Mouse (Mus musculus): ENCODE results near the gene Klhl40. TPM values are rescaled to one million over a fixed set of nuclear protein-coding genes. Genes with fewer than 3 reads are reported as not detected.
A peak's percentile ranks its signal among the peaks of the same experiment; 100 is the strongest.

Klhl40 gene
- polyA plus RNA-seq, 2 experiments: 12.4 to 20.8 TPM

DNA sequence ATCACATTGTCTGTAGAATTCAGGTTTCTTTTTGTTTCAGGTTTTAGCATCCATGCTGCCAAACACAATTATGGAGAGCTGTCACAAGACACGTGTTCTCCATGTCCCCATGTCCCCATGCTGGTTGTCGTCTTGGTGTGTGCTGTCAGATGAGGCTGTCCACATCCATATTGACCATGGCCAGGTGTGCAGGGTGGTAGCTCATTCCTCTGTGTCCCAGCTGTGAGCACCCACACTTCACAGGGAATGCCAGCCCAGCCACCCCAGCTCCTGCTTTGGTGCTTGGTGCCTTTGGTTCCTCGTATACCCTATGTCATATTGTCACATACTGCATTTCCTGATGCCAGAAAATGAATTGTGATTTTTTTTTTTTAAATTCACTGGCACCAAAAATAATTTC lies 22.8 kb upstream of the Klhl40 start:
- no peak for TF ChIP-seq POLR2A (IDR thresholded peaks at IDR 0.05; ENCODE audit: borderline replicate concordance, extremely low read depth, insufficient read depth, insufficient read length)
- Histone ChIP-seq H3K9me3 (ENCODE audit: control insufficient read depth, low read length) (no peaks in the 10 kb centered on the region), H3K36me3 (ENCODE audit: control insufficient read depth, insufficient read depth, low read length) (peaks cover 70% of the 10 kb centered on the region), H3K9ac (ENCODE audit: low read depth, low read length, severe bottlenecking) (no peak overlapping the region), H3K27ac (replicated peaks; ENCODE audit: low read depth, low read length) (no peak overlapping the region), H3K27me3 (ENCODE audit: control insufficient read depth, insufficient read depth, low read length) (no peaks in the 10 kb centered on the region), H3K4me1 (ENCODE audit: control insufficient read depth, insufficient read depth, low read length) (peaks cover 14% of the 10 kb centered on the region), H3K4me3 (replicated peaks; ENCODE audit: low read length) (no peak overlapping the region), H3K4me2 (replicated peaks; ENCODE audit: low read depth, low read length, severe bottlenecking) (no peak overlapping the region)
- DNase-seq (ENCODE audit: low spot score) (no peak), ATAC-seq (ENCODE audit: low FRiP score, low read depth) (no peak)
- 82% methylated on average over 3 of the region's 3 CpGs for WGBS

DNA sequence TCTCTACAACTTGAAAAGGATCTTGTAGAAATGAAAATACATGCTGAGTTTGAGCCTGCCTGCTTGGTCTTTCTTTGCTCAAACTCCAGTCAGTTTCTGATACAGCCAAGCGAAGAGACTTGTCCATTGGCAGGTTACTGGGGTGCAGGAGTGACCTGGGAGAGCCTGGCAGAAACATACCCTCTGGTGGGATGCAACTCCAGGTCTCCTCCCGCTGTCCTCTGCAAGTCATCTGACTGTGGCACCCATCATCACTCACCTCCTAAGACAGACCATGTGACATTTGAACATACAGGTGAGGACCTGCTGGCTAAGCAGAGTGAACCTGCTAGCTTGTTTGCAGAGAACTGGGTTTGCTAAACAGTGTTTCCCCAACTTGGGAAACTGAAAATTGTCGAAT lies 20.6 kb upstream of the Klhl40 start:
- TF ChIP-seq POLR2A (IDR thresholded peaks at IDR 0.05; ENCODE audit: borderline replicate concordance, extremely low read depth, insufficient read depth, insufficient read length): no peak
- H3K4me3 ChIP-seq (replicated peaks; ENCODE audit: low read length): no peak overlapping the region
- 77% methylated on average over 3 of the region's 3 CpGs for WGBS
- H3K27me3 ChIP-seq (ENCODE audit: control insufficient read depth, insufficient read depth, low read length): no peaks in the 10 kb centered on the region
- no peak overlapping the region; the same call in 1 of the 2 replicates for H3K9ac ChIP-seq (ENCODE audit: low read depth, low read length, severe bottlenecking)
- H3K36me3 ChIP-seq (ENCODE audit: control insufficient read depth, insufficient read depth, low read length): peaks cover 49% of the 10 kb centered on the region
- peaks cover 26% of the 10 kb centered on the region for H3K4me1 ChIP-seq (ENCODE audit: control insufficient read depth, insufficient read depth, low read length)
- H3K9me3 ChIP-seq (ENCODE audit: control insufficient read depth, low read length): no peaks in the 10 kb centered on the region
- no peak overlapping the region for H3K4me2 ChIP-seq (replicated peaks; ENCODE audit: low read depth, low read length, severe bottlenecking)
- peak overlapping the region; percentile 95; the same call in 1 of the 2 replicates for H3K27ac ChIP-seq (replicated peaks; ENCODE audit: low read depth, low read length)
- no peak for ATAC-seq (ENCODE audit: low FRiP score, low read depth)
- no peak for DNase-seq (ENCODE audit: low spot score)

DNA sequence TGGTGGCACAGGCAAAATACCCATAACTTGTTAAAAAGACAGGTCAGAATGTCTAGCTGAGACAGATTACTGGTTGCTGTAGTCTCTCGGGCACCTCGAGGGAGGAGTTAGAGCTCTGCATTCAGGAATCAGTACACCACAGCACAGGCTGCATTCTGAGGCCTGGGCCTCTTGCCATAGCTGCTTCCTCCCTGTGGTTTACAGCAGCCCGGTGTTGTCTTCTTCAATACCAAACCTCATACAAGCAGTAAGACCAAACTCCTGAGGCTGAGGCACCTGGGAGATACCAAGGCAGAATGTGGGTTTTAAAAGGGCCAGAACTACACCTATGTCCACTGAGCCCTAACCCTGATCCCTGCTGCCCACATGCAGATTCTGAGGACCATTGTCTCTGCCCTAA lies 20.0 kb upstream of the Klhl40 start:
- Histone ChIP-seq H3K4me3 (replicated peaks; ENCODE audit: low read length) (no peak overlapping the region), H3K9me3 (ENCODE audit: control insufficient read depth, low read length) (no peaks in the 10 kb centered on the region), H3K9ac (ENCODE audit: low read depth, low read length, severe bottlenecking) (no peak overlapping the region; the same call in 1 of the 2 replicates), H3K27me3 (ENCODE audit: control insufficient read depth, insufficient read depth, low read length) (no peaks in the 10 kb centered on the region), H3K4me2 (replicated peaks; ENCODE audit: low read depth, low read length, severe bottlenecking) (peak overlapping the region; percentile 84; the same call in 1 of the 2 replicates), H3K27ac (replicated peaks; ENCODE audit: low read depth, low read length) (peak overlapping the region; percentile 95), H3K4me1 (ENCODE audit: control insufficient read depth, insufficient read depth, low read length) (peaks cover 26% of the 10 kb centered on the region), H3K36me3 (ENCODE audit: control insufficient read depth, insufficient read depth, low read length) (peaks cover 44% of the 10 kb centered on the region)
- no peak for TF ChIP-seq POLR2A (IDR thresholded peaks at IDR 0.05; ENCODE audit: borderline replicate concordance, extremely low read depth, insufficient read depth, insufficient read length)
- no peak for ATAC-seq (ENCODE audit: low FRiP score, low read depth)
- WGBS: 46% methylated on average over 3 of the region's 3 CpGs
- peak; percentile 66 for DNase-seq (ENCODE audit: low spot score)

DNA sequence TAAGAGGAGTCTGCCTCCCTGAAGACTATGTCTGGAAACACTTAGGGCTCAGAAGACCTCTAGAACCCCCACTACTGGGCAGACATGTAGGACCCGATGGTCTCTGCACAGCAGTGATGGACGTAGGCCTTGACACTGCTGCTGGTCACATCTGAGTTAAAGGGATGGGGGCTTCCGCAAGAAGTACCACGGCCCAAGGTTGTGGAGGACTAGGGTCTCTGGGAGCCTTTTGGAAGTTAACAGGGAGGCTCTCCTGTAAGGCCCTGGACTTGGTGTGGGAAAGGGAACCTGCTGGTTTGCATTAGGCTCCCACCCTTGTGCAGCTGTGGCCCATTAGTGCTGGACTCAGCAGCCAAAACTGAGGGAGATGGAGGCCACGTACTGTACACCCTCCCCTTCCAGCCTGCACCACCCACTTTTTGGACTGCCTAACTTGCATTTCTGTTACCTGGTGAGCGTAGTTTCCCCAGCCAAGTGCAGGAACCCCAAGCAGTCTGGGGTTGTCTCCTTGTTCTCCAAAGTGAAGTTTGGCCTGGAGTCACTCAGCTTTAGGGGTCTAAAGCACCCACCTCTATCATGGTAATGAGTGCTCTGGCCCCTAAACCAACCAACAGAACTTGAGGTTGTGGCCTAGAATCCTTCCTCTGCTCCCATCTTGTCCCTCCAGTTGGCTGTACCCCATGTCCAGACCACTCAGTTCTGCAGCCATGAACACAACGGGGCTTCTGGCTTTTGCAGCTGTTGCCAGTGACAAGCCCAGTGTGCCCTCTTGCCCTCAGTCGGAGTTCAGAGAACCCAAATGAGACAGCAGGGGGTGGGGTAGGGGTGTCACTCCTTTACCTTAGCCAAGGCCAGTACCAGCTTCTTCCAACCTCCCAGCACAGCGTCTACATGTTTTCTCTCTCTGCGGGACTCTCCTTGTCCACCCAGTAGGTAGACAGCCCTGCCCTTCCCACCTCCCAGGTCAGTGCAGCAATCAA lies 19.3 kb upstream of the Klhl40 start:
- H3K9me3 ChIP-seq (ENCODE audit: control insufficient read depth, low read length): no peaks in the 10 kb centered on the region
- H3K9ac ChIP-seq (ENCODE audit: low read depth, low read length, severe bottlenecking): peak overlapping the region; percentile 97
- 24% methylated on average over 10 of the region's 10 CpGs for WGBS
- H3K4me2 ChIP-seq (replicated peaks; ENCODE audit: low read depth, low read length, severe bottlenecking): peak overlapping the region; percentile 84
- peaks cover 45% of the 10 kb centered on the region for H3K36me3 ChIP-seq (ENCODE audit: control insufficient read depth, insufficient read depth, low read length)
- H3K4me1 ChIP-seq (ENCODE audit: control insufficient read depth, insufficient read depth, low read length): peaks cover 26% of the 10 kb centered on the region
- no peak for TF ChIP-seq POLR2A (IDR thresholded peaks at IDR 0.05; ENCODE audit: borderline replicate concordance, extremely low read depth, insufficient read depth, insufficient read length)
- DNase-seq (ENCODE audit: low spot score): peak; percentile 81
- peak overlapping the region; percentile 90 for H3K4me3 ChIP-seq (replicated peaks; ENCODE audit: low read length)
- H3K27me3 ChIP-seq (ENCODE audit: control insufficient read depth, insufficient read depth, low read length): no peaks in the 10 kb centered on the region
- peak overlapping the region; percentile 95 for H3K27ac ChIP-seq (replicated peaks; ENCODE audit: low read depth, low read length)
- peak; percentile 36 for ATAC-seq (ENCODE audit: low FRiP score, low read depth)

DNA sequence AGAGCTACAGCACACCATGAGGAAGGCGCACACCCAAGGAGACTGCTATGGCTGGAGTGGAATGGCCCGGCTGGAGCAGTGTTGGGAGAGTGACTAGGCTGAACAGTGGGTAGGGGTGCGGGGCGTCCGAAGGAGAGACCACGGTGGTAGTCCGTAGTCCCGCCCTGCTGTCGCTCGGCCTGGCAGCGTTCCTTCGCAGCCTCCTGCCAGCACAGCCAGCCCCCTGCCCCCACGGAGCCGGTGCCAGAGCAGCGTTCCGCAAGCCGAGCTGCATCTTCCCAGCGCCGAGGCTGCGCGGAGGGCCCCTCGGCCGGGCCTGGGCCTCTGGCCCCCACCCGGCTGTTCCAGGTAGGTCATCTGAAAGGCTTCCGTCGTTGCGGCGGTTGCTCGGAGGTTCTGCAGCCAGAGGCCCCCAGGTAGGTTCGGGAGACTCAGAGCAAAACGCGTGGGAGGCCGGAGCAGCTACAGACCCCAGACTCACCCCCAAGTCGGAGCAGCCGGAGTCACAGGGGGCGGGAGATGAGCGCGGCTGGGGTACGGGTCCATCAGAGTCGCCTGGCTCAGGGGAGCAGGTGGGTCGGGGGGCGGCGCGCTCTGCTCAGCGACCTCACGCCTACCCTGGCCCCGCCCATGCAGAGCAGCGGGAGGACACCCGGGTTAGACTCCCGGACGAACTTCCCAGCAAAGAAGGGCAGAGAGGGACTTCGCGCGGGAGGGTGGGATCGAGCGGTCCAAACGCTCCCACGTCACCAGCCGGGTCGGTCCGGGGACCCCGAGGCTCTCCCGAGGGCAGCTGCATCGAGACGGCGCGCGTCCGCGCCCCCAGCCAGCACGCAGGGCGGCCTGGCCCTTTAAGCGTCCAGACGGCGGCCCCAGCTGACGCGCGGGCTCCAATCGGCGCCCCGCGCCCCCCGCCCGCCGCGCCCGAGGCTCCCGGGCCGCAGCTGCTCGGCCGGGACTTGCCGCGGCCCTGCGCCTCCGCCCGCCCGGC lies 18.0 kb upstream of the Klhl40 start, which contains the start of gene Zfp651:
Gene Zfp651 (plus strand): TSS at position 240 of the 991 bp plus-strand sequence.
- Histone ChIP-seq H3K4me3 (replicated peaks; ENCODE audit: low read length) (peak within 1 kb of the TSS; percentile 90), H3K9me3 (ENCODE audit: control insufficient read depth, low read length) (no peaks in the 10 kb centered on the region), H3K27me3 (ENCODE audit: control insufficient read depth, insufficient read depth, low read length) (no peaks in the 10 kb centered on the region), H3K27ac (replicated peaks; ENCODE audit: low read depth, low read length) (peak within 1 kb of the TSS; percentile 95), H3K4me1 (ENCODE audit: control insufficient read depth, insufficient read depth, low read length) (peaks cover 26% of the 10 kb centered on the region), H3K9ac (ENCODE audit: low read depth, low read length, severe bottlenecking) (peak within 1 kb of the TSS; percentile 97), H3K36me3 (ENCODE audit: control insufficient read depth, insufficient read depth, low read length) (peaks cover 46% of the 10 kb centered on the region), H3K4me2 (replicated peaks; ENCODE audit: low read depth, low read length, severe bottlenecking) (peak within 1 kb of the TSS; percentile 84)
- under 1% methylated on average over 49 of the region's 97 CpGs for WGBS
- ATAC-seq (ENCODE audit: low FRiP score, low read depth): peak; percentile 77
- no peak for TF ChIP-seq POLR2A (IDR thresholded peaks at IDR 0.05; ENCODE audit: borderline replicate concordance, extremely low read depth, insufficient read depth, insufficient read length)
- DNase-seq (ENCODE audit: low spot score): peak; percentile 71
